Mouse (Mus musculus) kidney, adult 9 months (tissue): Measurements from ENCODE around the gene Gm21985.
A peak's percentile ranks its signal among the peaks of the same experiment; 100 is the strongest.
"Not testable (repeated sequence)": the region's sequence is repeated elsewhere in the genome, so short reads cannot be mapped to it uniquely, and the experiment has no call there.

Source experiments
- DNase-seq: peaks from one replicate; pipeline ENCODE4 v3.0.0; 2022

Gm21985 gene

GRCm38 (mm10) chr2:112265448-112266241, 469 bp upstream of the Gm21985 start, which contains the start of gene Slc12a6:
Gene Slc12a6 (plus strand): TSS chr2:112265825.
- DNase-seq, result peak; percentile 95

- DNase-seq, result peak; percentile 28
Measured at GRCm38 (mm10) chr2:112266780-112267179, 666 bp downstream of the Gm21985 start.

GRCm38 (mm10) chr2:112267547-112268269, 1.6 kb downstream of the Gm21985 start:
- peak; percentile 25 for DNase-seq

- DNase-seq, result no peak
Measured at GRCm38 (mm10) chr2:112270011-112270410, 3.9 kb downstream of the Gm21985 start.

- no peak for DNase-seq
Measured at GRCm38 (mm10) chr2:112272909-112273308, 6.8 kb downstream of the Gm21985 start.

GRCm38 (mm10) chr2:112273474-112273873, 7.4 kb downstream of the Gm21985 start:
- no peak for DNase-seq

- no peak for DNase-seq
Measured at GRCm38 (mm10) chr2:112276870-112277269, 10.8 kb downstream of the Gm21985 start.

GRCm38 (mm10) chr2:112282846-112283245, 16.7 kb downstream of the Gm21985 start:
- peak; percentile 70 for DNase-seq

GRCm38 (mm10) chr2:112284363-112285030, 18.4 kb downstream of the Gm21985 start:
- DNase-seq, result peak; percentile 91

GRCm38 (mm10) chr2:112285031-112285390, 18.9 kb downstream of the Gm21985 start:
- DNase-seq, result peak; percentile 63

GRCm38 (mm10) chr2:112286062-112286461, 19.9 kb downstream of the Gm21985 start:
- not testable (repeated sequence) for DNase-seq

- DNase-seq, result peak; percentile 30
Measured at GRCm38 (mm10) chr2:112287059-112287458, 20.9 kb downstream of the Gm21985 start.

GRCm38 (mm10) chr2:112289507-112289906, 23.4 kb downstream of the Gm21985 start:
- DNase-seq, result no peak

- no peak for DNase-seq
Measured at GRCm38 (mm10) chr2:112292823-112293222, 26.7 kb downstream of the Gm21985 start.

GRCm38 (mm10) chr2:112296211-112296610, 30.1 kb downstream of the Gm21985 start:
- no peak for DNase-seq

GRCm38 (mm10) chr2:112298221-112298620, 32.1 kb downstream of the Gm21985 start:
- DNase-seq, result peak; percentile 24

GRCm38 (mm10) chr2:112308671-112309070, 42.6 kb downstream of the Gm21985 start:
- no peak for DNase-seq

- DNase-seq, result peak; percentile 35
Measured at GRCm38 (mm10) chr2:112309161-112309600, 43.1 kb downstream of the Gm21985 start.

GRCm38 (mm10) chr2:112315638-112316037, 49.5 kb downstream of the Gm21985 start:
- DNase-seq, result no peak

GRCm38 (mm10) chr2:112318227-112318626, 52.1 kb downstream of the Gm21985 start:
- DNase-seq, result no peak

- no peak for DNase-seq
Measured at GRCm38 (mm10) chr2:112318905-112319304, 52.8 kb downstream of the Gm21985 start.

- DNase-seq, result no peak
Measured at GRCm38 (mm10) chr2:112328069-112328777, 62.1 kb downstream of the Gm21985 start.
